Mouse (Mus musculus) adrenal gland, postnatal 25 days (tissue): ENCODE measurements around the gene Pjvk. TPM values are rescaled to one million over a fixed set of nuclear protein-coding genes. Genes with fewer than 3 reads are reported as not detected.
A peak's percentile ranks its signal among the peaks of the same experiment; 100 is the strongest.
"Not testable (repeated sequence)": the region's sequence is repeated elsewhere in the genome, so short reads cannot be mapped to it uniquely, and the experiment has no call there.

Source experiments
- DNase-seq: peaks from one replicate; pipeline ENCODE4 v3.0.0; 2021; ENCODE audit warnings: mixed read lengths
- long read RNA-seq: library from polyadenylated mRNA; stranded (forward); transcript quantifications from one replicate; pipeline ENCODE4 v2.0.0, GENCODE M21; 2021
- total RNA-seq: library from RNA; stranded (reverse); gene quantifications from 2 replicates; pipeline ENCODE4 v1.2.3, GENCODE M21; 2021

Gene Pjvk
- total RNA-seq, result not detected in 2 replicates
- long read RNA-seq, partial matches to known transcripts, result 0 of 1 reads
- long read RNA-seq, other reads (novel, unspliced or antisense), result 0 of 1 reads

- peak; percentile 98 for DNase-seq
These were observed at the start of gene Pjvk, which contains the start of gene Prkra for GRCm38 (mm10) chr2:76647883-76648570. Pjvk (plus strand) TSS chr2:76648476. Prkra (minus strand) TSS chr2:76648015.

- peak; percentile 15 for DNase-seq
These were observed 49.1 kb upstream of the Pjvk start for GRCm38 (mm10) chr2:76599214-76599613.

- DNase-seq, result no peak
These were observed 46.0 kb upstream of the Pjvk start for GRCm38 (mm10) chr2:76602256-76602655.

- DNase-seq, result no peak
These were observed 41.6 kb upstream of the Pjvk start for GRCm38 (mm10) chr2:76606704-76607103.

- DNase-seq, result no peak
These were observed 37.8 kb upstream of the Pjvk start for GRCm38 (mm10) chr2:76610326-76611104.

GRCm38 (mm10) chr2:76611996-76612395 lies 36.3 kb upstream of the Pjvk start:
- no peak for DNase-seq

- DNase-seq, result no peak
These were observed 30.2 kb upstream of the Pjvk start for GRCm38 (mm10) chr2:76618078-76618477.

GRCm38 (mm10) chr2:76620188-76620587 lies 28.1 kb upstream of the Pjvk start:
- no peak for DNase-seq

GRCm38 (mm10) chr2:76621724-76622123 lies 26.6 kb upstream of the Pjvk start:
- no peak for DNase-seq

- not testable (repeated sequence) for DNase-seq
These were observed 26.0 kb upstream of the Pjvk start for GRCm38 (mm10) chr2:76622316-76622715.

GRCm38 (mm10) chr2:76630293-76630692 lies 18.0 kb upstream of the Pjvk start:
- DNase-seq, result no peak

GRCm38 (mm10) chr2:76631600-76631999 lies 16.7 kb upstream of the Pjvk start:
- DNase-seq, result no peak

GRCm38 (mm10) chr2:76639637-76640036 lies 8.6 kb upstream of the Pjvk start:
- no peak for DNase-seq

GRCm38 (mm10) chr2:76643801-76644200 lies 4.5 kb upstream of the Pjvk start:
- DNase-seq, result no peak

- DNase-seq, result peak; percentile 18
These were observed 821 bp upstream of the Pjvk start for GRCm38 (mm10) chr2:76647441-76647869.

- peak; percentile 15 for DNase-seq
These were observed 428 bp downstream of the Pjvk start for GRCm38 (mm10) chr2:76648666-76649141.

- no peak for DNase-seq
These were observed 4.8 kb downstream of the Pjvk start for GRCm38 (mm10) chr2:76653070-76653469.

- no peak for DNase-seq
These were observed 6.4 kb downstream of the Pjvk start for GRCm38 (mm10) chr2:76654646-76655045.

GRCm38 (mm10) chr2:76655444-76655843 lies 7.2 kb downstream of the Pjvk start:
- DNase-seq, result no peak

GRCm38 (mm10) chr2:76655982-76656381 lies 7.7 kb downstream of the Pjvk start:
- no peak for DNase-seq

GRCm38 (mm10) chr2:76658551-76658950 lies 10.3 kb downstream of the Pjvk start:
- no peak for DNase-seq

GRCm38 (mm10) chr2:76659419-76659818 lies 11.1 kb downstream of the Pjvk start:
- no peak for DNase-seq

GRCm38 (mm10) chr2:76665531-76665930 lies 17.3 kb downstream of the Pjvk start:
- DNase-seq, result no peak
